Mouse (Mus musculus): ENCODE data around the gene Fam217b. TPM values are rescaled to one million over a fixed set of nuclear protein-coding genes. Genes with fewer than 3 reads are reported as not detected.
A peak's percentile ranks its signal among the peaks of the same experiment; 100 is the strongest.

The Fam217b gene
- polyA plus RNA-seq, 1 experiment from 2014 or later = 1.1 TPM

- Histone ChIP-seq H3K9ac (no peak overlapping the region), H3K4me1 (no peaks in the 10 kb centered on the region; the same call in 1 of the 2 replicates), H3K4me3 (replicated peaks) (no peak overlapping the region), H3K27ac (no peak overlapping the region; the same call in 1 of the 2 replicates), H3K9me3 (no peaks in the 10 kb centered on the region), H3K4me2 (no peak overlapping the region), H3K36me3 (replicated peaks) (no peaks in the 10 kb centered on the region), H3K27me3 (0 out of 2 replicates have a peak, but pooled peaks cover 3% of the 10 kb centered on the region)
- WGBS = 52% methylated on average over 6 of the region's 6 CpGs
- ATAC-seq (ENCODE audit: low FRiP score) = no peak
These were observed 7.3 kb downstream of the Fam217b start for GRCm38 (mm10) chr2:178421603-178422002.

GRCm38 (mm10) chr2:178422186-178422585 is 7.9 kb downstream of the Fam217b start:
- Histone ChIP-seq H3K27ac (peak overlapping the region; percentile 13; the same call in 1 of the 2 replicates), H3K4me2 (no peak overlapping the region), H3K9ac (no peak overlapping the region), H3K4me1 (no peaks in the 10 kb centered on the region; the same call in 1 of the 2 replicates), H3K36me3 (replicated peaks) (no peaks in the 10 kb centered on the region), H3K4me3 (replicated peaks) (no peak overlapping the region), H3K27me3 (0 out of 2 replicates have a peak, but pooled peaks cover 3% of the 10 kb centered on the region), H3K9me3 (no peaks in the 10 kb centered on the region)
- ATAC-seq (ENCODE audit: low FRiP score) = no peak
- WGBS = 73% methylated on average over 2 of the region's 3 CpGs

- Histone ChIP-seq H3K4me2 (no peak overlapping the region), H3K9me3 (no peaks in the 10 kb centered on the region), H3K4me3 (replicated peaks) (no peak overlapping the region), H3K36me3 (replicated peaks) (no peaks in the 10 kb centered on the region), H3K27ac (no peak overlapping the region), H3K4me1 (no peaks in the 10 kb centered on the region; the same call in 1 of the 2 replicates), H3K9ac (no peak overlapping the region), H3K27me3 (0 out of 2 replicates have a peak, but pooled peaks cover 3% of the 10 kb centered on the region)
- ATAC-seq (ENCODE audit: low FRiP score) = no peak
- WGBS = 76% methylated on average over 5 of the region's 5 CpGs
These were observed 8.9 kb downstream of the Fam217b start for GRCm38 (mm10) chr2:178423223-178423622.

- Histone ChIP-seq H3K27ac (no peak overlapping the region), H3K36me3 (replicated peaks) (no peaks in the 10 kb centered on the region), H3K9ac (no peak overlapping the region), H3K4me2 (no peak overlapping the region), H3K4me1 (no peaks in the 10 kb centered on the region; the same call in 1 of the 2 replicates), H3K4me3 (replicated peaks) (no peak overlapping the region), H3K9me3 (no peaks in the 10 kb centered on the region), H3K27me3 (0 out of 2 replicates have a peak, but pooled peaks cover 3% of the 10 kb centered on the region)
- ATAC-seq (ENCODE audit: low FRiP score) = no peak
- WGBS = 51% methylated on average over 4 of the region's 4 CpGs
These were observed 11.9 kb downstream of the Fam217b start for GRCm38 (mm10) chr2:178426229-178426628.

- Histone ChIP-seq H3K4me2 (no peak overlapping the region), H3K9ac (no peak overlapping the region), H3K4me1 (no peaks in the 10 kb centered on the region; the same call in 1 of the 2 replicates), H3K27ac (no peak overlapping the region), H3K36me3 (replicated peaks) (no peaks in the 10 kb centered on the region), H3K27me3 (0 out of 2 replicates have a peak, but pooled peaks cover 3% of the 10 kb centered on the region), H3K4me3 (replicated peaks) (no peak overlapping the region), H3K9me3 (no peaks in the 10 kb centered on the region)
- no peak for ATAC-seq (ENCODE audit: low FRiP score)
- WGBS = 81% methylated on average over 5 of the region's 5 CpGs
These were observed 12.9 kb downstream of the Fam217b start for GRCm38 (mm10) chr2:178427181-178427580.

- Histone ChIP-seq H3K27ac (no peak overlapping the region), H3K9me3 (no peaks in the 10 kb centered on the region), H3K36me3 (replicated peaks) (no peaks in the 10 kb centered on the region), H3K4me2 (no peak overlapping the region), H3K4me3 (replicated peaks) (no peak overlapping the region), H3K9ac (no peak overlapping the region), H3K4me1 (no peaks in the 10 kb centered on the region), H3K27me3 (0 out of 2 replicates have a peak, but pooled peaks cover 3% of the 10 kb centered on the region)
- 86% methylated on average over 9 of the region's 9 CpGs for WGBS
- ATAC-seq (ENCODE audit: low FRiP score) = no peak
These were observed 13.9 kb downstream of the Fam217b start for GRCm38 (mm10) chr2:178428183-178428582.

GRCm38 (mm10) chr2:178428676-178429075 is 14.4 kb downstream of the Fam217b start:
- no peaks in the 10 kb centered on the region for H3K4me1 ChIP-seq
- H3K4me3 ChIP-seq (replicated peaks) = no peak overlapping the region
- 85% methylated on average over 4 of the region's 4 CpGs for WGBS
- no peak overlapping the region for H3K4me2 ChIP-seq
- H3K9ac ChIP-seq = no peak overlapping the region
- H3K27me3 ChIP-seq = 0 out of 2 replicates have a peak, but pooled peaks cover 3% of the 10 kb centered on the region
- no peak for ATAC-seq (ENCODE audit: low FRiP score)
- no peaks in the 10 kb centered on the region for H3K36me3 ChIP-seq (replicated peaks)
- H3K9me3 ChIP-seq = no peaks in the 10 kb centered on the region
- no peak overlapping the region for H3K27ac ChIP-seq

- Histone ChIP-seq H3K27me3 (0 out of 2 replicates have a peak, but pooled peaks cover 3% of the 10 kb centered on the region), H3K4me1 (no peaks in the 10 kb centered on the region), H3K27ac (no peak overlapping the region), H3K4me2 (no peak overlapping the region), H3K9ac (no peak overlapping the region), H3K4me3 (replicated peaks) (no peak overlapping the region), H3K36me3 (replicated peaks) (no peaks in the 10 kb centered on the region), H3K9me3 (no peaks in the 10 kb centered on the region)
- WGBS = 88% methylated on average over 6 of the region's 6 CpGs
- ATAC-seq (ENCODE audit: low FRiP score) = no peak
These were observed 15.1 kb downstream of the Fam217b start for GRCm38 (mm10) chr2:178429426-178429825.

GRCm38 (mm10) chr2:178430231-178430630 is 15.9 kb downstream of the Fam217b start, which contains the start of gene Cdh26:
TSS of gene Cdh26 (plus strand) at chr2:178430531.
- WGBS = 86% methylated on average over 4 of the region's 4 CpGs
- Histone ChIP-seq H3K9ac (no peak within 1 kb of the TSS), H3K4me2 (no peak within 1 kb of the TSS), H3K36me3 (replicated peaks) (no peaks in the 10 kb centered on the region), H3K4me3 (replicated peaks) (no peak within 1 kb of the TSS), H3K4me1 (no peaks in the 10 kb centered on the region), H3K27ac (no peak within 1 kb of the TSS), H3K27me3 (0 out of 2 replicates have a peak, but pooled peaks cover 3% of the 10 kb centered on the region), H3K9me3 (no peaks in the 10 kb centered on the region)
- ATAC-seq (ENCODE audit: low FRiP score) = no peak

- 77% methylated on average over 2 of the region's 2 CpGs for WGBS
- Histone ChIP-seq H3K9ac (no peak overlapping the region), H3K4me2 (no peak overlapping the region), H3K27me3 (no peaks in the 10 kb centered on the region), H3K9me3 (no peaks in the 10 kb centered on the region), H3K36me3 (replicated peaks) (no peaks in the 10 kb centered on the region), H3K27ac (no peak overlapping the region), H3K4me3 (replicated peaks) (no peak overlapping the region), H3K4me1 (no peaks in the 10 kb centered on the region)
- ATAC-seq (ENCODE audit: low FRiP score) = no peak
These were observed 19.2 kb downstream of the Fam217b start for GRCm38 (mm10) chr2:178433495-178433894.

- no peaks in the 10 kb centered on the region for H3K9me3 ChIP-seq
- H3K27ac ChIP-seq = no peak overlapping the region
- no peak overlapping the region for H3K9ac ChIP-seq
- H3K4me2 ChIP-seq = no peak overlapping the region
- H3K36me3 ChIP-seq (replicated peaks) = no peaks in the 10 kb centered on the region
- no peak for ATAC-seq (ENCODE audit: low FRiP score)
- H3K4me3 ChIP-seq (replicated peaks) = no peak overlapping the region
- WGBS = 89% methylated on average over 2 of the region's 2 CpGs
- no peaks in the 10 kb centered on the region for H3K4me1 ChIP-seq
- no peaks in the 10 kb centered on the region for H3K27me3 ChIP-seq
These were observed 19.6 kb downstream of the Fam217b start for GRCm38 (mm10) chr2:178433903-178434302.

GRCm38 (mm10) chr2:178437311-178437710 is 23.0 kb downstream of the Fam217b start:
- 62% methylated on average over 9 of the region's 9 CpGs for WGBS
- H3K4me3 ChIP-seq (replicated peaks) = no peak overlapping the region
- H3K9me3 ChIP-seq = no peaks in the 10 kb centered on the region
- no peak for ATAC-seq (ENCODE audit: low FRiP score)
- no peaks in the 10 kb centered on the region for H3K4me1 ChIP-seq
- H3K9ac ChIP-seq = no peak overlapping the region
- H3K4me2 ChIP-seq = no peak overlapping the region
- H3K36me3 ChIP-seq (replicated peaks) = no peaks in the 10 kb centered on the region
- H3K27ac ChIP-seq = no peak overlapping the region
- H3K27me3 ChIP-seq = no peaks in the 10 kb centered on the region

- H3K27ac ChIP-seq = no peak overlapping the region
- H3K9me3 ChIP-seq = no peaks in the 10 kb centered on the region
- no peaks in the 10 kb centered on the region for H3K36me3 ChIP-seq (replicated peaks)
- ATAC-seq (ENCODE audit: low FRiP score) = no peak
- no peak overlapping the region for H3K9ac ChIP-seq
- no peaks in the 10 kb centered on the region for H3K27me3 ChIP-seq
- 85% methylated on average over 4 of the region's 4 CpGs for WGBS
- H3K4me3 ChIP-seq (replicated peaks) = no peak overlapping the region
- 0 out of 2 replicates have a peak, but pooled peaks cover 2% of the 10 kb centered on the region for H3K4me1 ChIP-seq
- H3K4me2 ChIP-seq = no peak overlapping the region
These were observed 35.1 kb downstream of the Fam217b start for GRCm38 (mm10) chr2:178449386-178449785.
